Mouse (Mus musculus) liver, postnatal 0 days (tissue): Measurements from ENCODE around the gene Zfp449. TPM values are rescaled to one million over a fixed set of nuclear protein-coding genes. Genes with fewer than 3 reads are reported as not detected.
"Not testable (repeated sequence)": the region's sequence is repeated elsewhere in the genome, so short reads cannot be mapped to it uniquely, and the experiment has no call there.

Experiments used
- ATAC-seq: fragments of 200-750 bp; cut with Nextera tagmentation; 2 replicates; pipeline ENCODE4 v1.8.0; 2017; ENCODE audit warnings: mild to moderate bottlenecking, moderate library complexity
- DNase-seq: peaks from one replicate; pipeline ENCODE4 v3.0.0-alpha.2; 2016
- H3K27ac ChIP-seq: fragments of 300-500 bp; sonication (generic); 2 replicates; pipeline ENCODE4 v1.5.1; 2014; ENCODE audit warnings: antibody characterized with exemption, moderate library complexity, mild to moderate bottlenecking, low read depth
- H3K27me3 ChIP-seq: fragments of 300-500 bp; sonication (generic); 2 replicates; pipeline ENCODE4 v1.6.1; 2014; ENCODE audit warnings: low read length, control low read depth, mixed read lengths; ENCODE audit not compliant: insufficient read depth
- H3K36me3 ChIP-seq: fragments of 300-500 bp; sonication (generic); replicated peaks from 2 replicates; pipeline ENCODE4 v1.6.1; 2014; ENCODE audit warnings: mild to moderate bottlenecking, control low read depth, low read length, moderate library complexity, mixed read lengths; ENCODE audit not compliant: insufficient read depth
- H3K4me1 ChIP-seq: fragments of 300-500 bp; sonication (generic); 2 replicates; pipeline ENCODE4 v1.6.1; 2014; ENCODE audit warnings: antibody characterized with exemption, mild to moderate bottlenecking, control low read depth; ENCODE audit not compliant: insufficient read depth
- H3K4me2 ChIP-seq: fragments of 300-500 bp; sonication (generic); 2 replicates; pipeline ENCODE4 v1.6.1; 2014; ENCODE audit warnings: low read depth, mild to moderate bottlenecking, low read length, moderate library complexity, mixed read lengths
- H3K4me3 ChIP-seq: fragments of 300-500 bp; sonication (generic); 2 replicates; pipeline ENCODE4 v1.5.1; 2014; ENCODE audit warnings: low read depth, low read length
- H3K9ac ChIP-seq: fragments of 300-500 bp; sonication (generic); replicated peaks from 2 replicates; pipeline ENCODE4 v1.6.1; 2014; ENCODE audit warnings: mild to moderate bottlenecking, moderate library complexity
- H3K9me3 ChIP-seq: fragments of 300-500 bp; sonication (generic); 2 replicates; pipeline ENCODE4 v1.6.1; 2016; ENCODE audit warnings: mild to moderate bottlenecking, control low read depth, low read length, mixed read lengths
- CTCF ChIP-seq: sonication (generic); IDR thresholded peaks from 2 replicates; pipeline ENCODE4 v1.5.1; 2016; ENCODE audit warnings: antibody characterized with exemption, low read depth
- EP300 ChIP-seq: IDR thresholded peaks from 2 replicates; pipeline ENCODE4 v1.6.1; 2016; ENCODE audit warnings: antibody characterized with exemption, low read depth, mild to moderate bottlenecking
- WGBS: fragments of 180-500 bp; shearing (Covaris S2); extraction: QIAGEN DNeasy Blood & Tissue Kit; methylation state at CpG from one replicate; pipeline ENCODE4 v1.1.7; 2014; ENCODE audit not compliant: insufficient replicate concordance; 5-methylcytosine and 5-hydroxymethylcytosine counted together
- polyA plus RNA-seq: library from polyadenylated mRNA; unstranded; fragments of >200 nt; fragmentation: Nextera tagmentation; extraction: Ambion mirVana; gene quantifications from 2 replicates; pipeline ENCODE4 v1.2.1, GENCODE M21; 2015

Gene Zfp449
- polyA plus RNA-seq, 1 experiment from 2014 or later = 0.45 TPM

GRCm38 (mm10) chrX:56340305-56340704 lies 5.9 kb upstream of the Zfp449 start:
- H3K4me2 ChIP-seq = no peak overlapping the region
- H3K4me3 ChIP-seq = no peak overlapping the region
- H3K27ac ChIP-seq = no peak overlapping the region
- DNase-seq (peak; percentile 27), ATAC-seq (no peak)
- TF ChIP-seq CTCF (peak; percentile 53), EP300 (no peak)
- H3K4me1 ChIP-seq = no peaks in the 10 kb centered on the region
- H3K27me3 ChIP-seq = no peaks in the 10 kb centered on the region
- no peak overlapping the region for H3K9ac ChIP-seq
- H3K9me3 ChIP-seq = no peaks in the 10 kb centered on the region
- no peaks in the 10 kb centered on the region for H3K36me3 ChIP-seq

GRCm38 (mm10) chrX:56342921-56343320 lies 3.3 kb upstream of the Zfp449 start:
- Histone ChIP-seq H3K4me1 (0 out of 2 replicates have a peak, but pooled peaks cover 3% of the 10 kb centered on the region), H3K4me2 (no peak overlapping the region), H3K27ac (no peak overlapping the region), H3K9me3 (no peaks in the 10 kb centered on the region), H3K9ac (no peak overlapping the region), H3K36me3 (no peaks in the 10 kb centered on the region), H3K4me3 (no peak overlapping the region), H3K27me3 (no peaks in the 10 kb centered on the region)
- TF ChIP-seq EP300 (no peak), CTCF (no peak)
- no peak for ATAC-seq
- WGBS = 83% methylated on average over 3 of the region's 3 CpGs
- no peak for DNase-seq

GRCm38 (mm10) chrX:56346932-56347253 lies 693 bp downstream of the Zfp449 start:
- Histone ChIP-seq H3K4me1 (0 out of 2 replicates have a peak, but pooled peaks cover 3% of the 10 kb centered on the region), H3K4me3 (peak overlapping the region; percentile 58), H3K27ac (no peak overlapping the region), H3K4me2 (peak overlapping the region; percentile 74), H3K9ac (peak overlapping the region; percentile 56), H3K9me3 (no peaks in the 10 kb centered on the region), H3K36me3 (no peaks in the 10 kb centered on the region), H3K27me3 (no peaks in the 10 kb centered on the region)
- ATAC-seq (no peak), DNase-seq (no peak)
- 52% methylated on average over 8 of the region's 8 CpGs for WGBS
- TF ChIP-seq CTCF = no peak
- TF ChIP-seq EP300 = no peak

- not testable (repeated sequence) for H3K9ac ChIP-seq, H3K27ac ChIP-seq, H3K4me1 ChIP-seq, H3K9me3 ChIP-seq, H3K36me3 ChIP-seq, H3K27me3 ChIP-seq
- ATAC-seq (peak; percentile 67), DNase-seq (peak; percentile 47)
- peak within 1 kb of the TSS; percentile 69 for H3K4me2 ChIP-seq
- peak within 1 kb of the TSS; percentile 43 for H3K4me3 ChIP-seq
- 21% methylated on average over 45 of the region's 56 CpGs for WGBS
Observed at GRCm38 (mm10) chrX:56374431-56375128, 28.4 kb downstream of the Zfp449 start, which contains the start of gene Smim10l2a. Gene Smim10l2a (plus strand): TSS chrX:56374586.

- no peaks in the 10 kb centered on the region for H3K4me1 ChIP-seq
- no peak for ATAC-seq
- no peak overlapping the region for H3K4me2 ChIP-seq
- DNase-seq = no peak
- H3K9me3 ChIP-seq = no peaks in the 10 kb centered on the region
- H3K4me3 ChIP-seq = no peak overlapping the region
- WGBS = 75% methylated on average over 2 of the region's 2 CpGs
- H3K9ac ChIP-seq = no peak overlapping the region
- TF ChIP-seq CTCF (no peak), EP300 (no peak)
- no peak overlapping the region for H3K27ac ChIP-seq
- no peaks in the 10 kb centered on the region for H3K27me3 ChIP-seq
- H3K36me3 ChIP-seq = no peaks in the 10 kb centered on the region
Observed at GRCm38 (mm10) chrX:56380852-56381251, 34.7 kb downstream of the Zfp449 start.

GRCm38 (mm10) chrX:56384142-56384541 lies 37.9 kb downstream of the Zfp449 start:
- no peaks in the 10 kb centered on the region for H3K4me1 ChIP-seq
- no peak overlapping the region for H3K9ac ChIP-seq
- H3K36me3 ChIP-seq = no peaks in the 10 kb centered on the region
- ATAC-seq (no peak), DNase-seq (no peak)
- no peak for TF ChIP-seq CTCF
- TF ChIP-seq EP300 = no peak
- H3K4me3 ChIP-seq = no peak overlapping the region
- H3K9me3 ChIP-seq = no peaks in the 10 kb centered on the region
- H3K27ac ChIP-seq = no peak overlapping the region
- WGBS = 76% methylated on average over 2 of the region's 2 CpGs
- no peak overlapping the region for H3K4me2 ChIP-seq
- no peaks in the 10 kb centered on the region for H3K27me3 ChIP-seq

- TF ChIP-seq EP300 (no peak), CTCF (no peak)
- no peak overlapping the region for H3K4me2 ChIP-seq
- H3K4me3 ChIP-seq = no peak overlapping the region
- WGBS = 27% methylated on average over 2 of the region's 2 CpGs
- no peaks in the 10 kb centered on the region for H3K9me3 ChIP-seq
- no peaks in the 10 kb centered on the region for H3K36me3 ChIP-seq
- H3K9ac ChIP-seq = no peak overlapping the region
- ATAC-seq (no peak), DNase-seq (no peak)
- H3K4me1 ChIP-seq = no peaks in the 10 kb centered on the region
- no peak overlapping the region for H3K27ac ChIP-seq
- no peaks in the 10 kb centered on the region for H3K27me3 ChIP-seq
Observed at GRCm38 (mm10) chrX:56404646-56405045, 58.4 kb downstream of the Zfp449 start.
